Mouse (Mus musculus): ENCODE data around the gene Mllt10. TPM values are rescaled to one million over a fixed set of nuclear protein-coding genes. Genes with fewer than 3 reads are reported as not detected.

The Mllt10 gene
- polyA plus RNA-seq, 2 experiments: 33.4 to 52.7 TPM

GRCm38 (mm10) chr2:18219136-18219535 is 164.1 kb downstream of the Mllt10 start:
- no peak for DNase-seq (ENCODE audit: low spot score)
- WGBS: 78% methylated on average over 8 of the region's 8 CpGs
- H3K36me3 ChIP-seq (ENCODE audit: control insufficient read depth, insufficient read depth, low read length): peaks cover 46% of the 10 kb centered on the region

GRCm38 (mm10) chr2:18219569-18219968 is 164.5 kb downstream of the Mllt10 start:
- H3K4me3 ChIP-seq (replicated peaks; ENCODE audit: low read length): no peak overlapping the region
- ATAC-seq (ENCODE audit: low FRiP score, low read depth) (no peak), DNase-seq (ENCODE audit: low spot score) (no peak)
- no peaks in the 10 kb centered on the region for H3K4me1 ChIP-seq (ENCODE audit: control insufficient read depth, insufficient read depth, low read length)
- H3K27me3 ChIP-seq (ENCODE audit: control insufficient read depth, insufficient read depth, low read length): no peaks in the 10 kb centered on the region
- 84% methylated on average over 13 of the region's 13 CpGs for WGBS
- H3K9me3 ChIP-seq (ENCODE audit: control insufficient read depth, low read length): no peaks in the 10 kb centered on the region
- no peak overlapping the region for H3K4me2 ChIP-seq (replicated peaks; ENCODE audit: low read depth, low read length, severe bottlenecking)
- peaks cover 42% of the 10 kb centered on the region for H3K36me3 ChIP-seq (ENCODE audit: control insufficient read depth, insufficient read depth, low read length)
- no peak for TF ChIP-seq POLR2A (IDR thresholded peaks at IDR 0.05; ENCODE audit: borderline replicate concordance, extremely low read depth, insufficient read depth, insufficient read length)
- no peak overlapping the region for H3K27ac ChIP-seq (replicated peaks; ENCODE audit: low read depth, low read length)
- no peak overlapping the region for H3K9ac ChIP-seq (ENCODE audit: low read depth, low read length, severe bottlenecking)

More at GRCm38 (mm10) chr2:18219136-18219535, 164.1 kb downstream of the Mllt10 start:
- no peak for ATAC-seq (ENCODE audit: low FRiP score, low read depth)
- H3K4me3 ChIP-seq (replicated peaks; ENCODE audit: low read length): no peak overlapping the region
- no peaks in the 10 kb centered on the region for H3K27me3 ChIP-seq (ENCODE audit: control insufficient read depth, insufficient read depth, low read length)
- H3K27ac ChIP-seq (replicated peaks; ENCODE audit: low read depth, low read length): no peak overlapping the region
- H3K4me2 ChIP-seq (replicated peaks; ENCODE audit: low read depth, low read length, severe bottlenecking): no peak overlapping the region
- no peak for TF ChIP-seq POLR2A (IDR thresholded peaks at IDR 0.05; ENCODE audit: borderline replicate concordance, extremely low read depth, insufficient read depth, insufficient read length)
- no peaks in the 10 kb centered on the region for H3K4me1 ChIP-seq (ENCODE audit: control insufficient read depth, insufficient read depth, low read length)
- H3K9me3 ChIP-seq (ENCODE audit: control insufficient read depth, low read length): no peaks in the 10 kb centered on the region
- H3K9ac ChIP-seq (ENCODE audit: low read depth, low read length, severe bottlenecking): no peak overlapping the region

GRCm38 (mm10) chr2:18228486-18229062 is 173.5 kb downstream of the Mllt10 start:
- no peaks in the 10 kb centered on the region for H3K27me3 ChIP-seq (ENCODE audit: control insufficient read depth, insufficient read depth, low read length)
- no peak for DNase-seq (ENCODE audit: low spot score)
- 27% methylated on average over 8 of the region's 8 CpGs for WGBS
- no peak overlapping the region for H3K4me2 ChIP-seq (replicated peaks; ENCODE audit: low read depth, low read length, severe bottlenecking)
- no peak overlapping the region for H3K9ac ChIP-seq (ENCODE audit: low read depth, low read length, severe bottlenecking)
- no peak for TF ChIP-seq POLR2A (IDR thresholded peaks at IDR 0.05; ENCODE audit: borderline replicate concordance, extremely low read depth, insufficient read depth, insufficient read length)
- H3K9me3 ChIP-seq (ENCODE audit: control insufficient read depth, low read length): no peaks in the 10 kb centered on the region
- no peak overlapping the region for H3K4me3 ChIP-seq (replicated peaks; ENCODE audit: low read length)
- H3K36me3 ChIP-seq (ENCODE audit: control insufficient read depth, insufficient read depth, low read length): no peaks in the 10 kb centered on the region
- no peak overlapping the region for H3K27ac ChIP-seq (replicated peaks; ENCODE audit: low read depth, low read length)
- H3K4me1 ChIP-seq (ENCODE audit: control insufficient read depth, insufficient read depth, low read length): peaks cover 11% of the 10 kb centered on the region
- no peak for ATAC-seq (ENCODE audit: low FRiP score, low read depth)

GRCm38 (mm10) chr2:18229279-18229678 is 174.2 kb downstream of the Mllt10 start:
- Histone ChIP-seq H3K9ac (ENCODE audit: low read depth, low read length, severe bottlenecking) (no peak overlapping the region), H3K27me3 (ENCODE audit: control insufficient read depth, insufficient read depth, low read length) (no peaks in the 10 kb centered on the region), H3K4me2 (replicated peaks; ENCODE audit: low read depth, low read length, severe bottlenecking) (no peak overlapping the region), H3K4me1 (ENCODE audit: control insufficient read depth, insufficient read depth, low read length) (peaks cover 12% of the 10 kb centered on the region), H3K9me3 (ENCODE audit: control insufficient read depth, low read length) (no peaks in the 10 kb centered on the region), H3K4me3 (replicated peaks; ENCODE audit: low read length) (no peak overlapping the region), H3K27ac (replicated peaks; ENCODE audit: low read depth, low read length) (no peak overlapping the region), H3K36me3 (ENCODE audit: control insufficient read depth, insufficient read depth, low read length) (no peaks in the 10 kb centered on the region)
- DNase-seq (ENCODE audit: low spot score): no peak
- WGBS: 23% methylated on average over 2 of the region's 2 CpGs
- ATAC-seq (ENCODE audit: low FRiP score, low read depth): no peak
- TF ChIP-seq POLR2A (IDR thresholded peaks at IDR 0.05; ENCODE audit: borderline replicate concordance, extremely low read depth, insufficient read depth, insufficient read length): no peak

- no peak for TF ChIP-seq POLR2A (IDR thresholded peaks at IDR 0.05; ENCODE audit: borderline replicate concordance, extremely low read depth, insufficient read depth, insufficient read length)
- no peak for ATAC-seq (ENCODE audit: low FRiP score, low read depth)
- no peak for DNase-seq (ENCODE audit: low spot score)
- Histone ChIP-seq H3K4me1 (ENCODE audit: control insufficient read depth, insufficient read depth, low read length) (peaks cover 13% of the 10 kb centered on the region), H3K36me3 (ENCODE audit: control insufficient read depth, insufficient read depth, low read length) (no peaks in the 10 kb centered on the region), H3K9me3 (ENCODE audit: control insufficient read depth, low read length) (no peaks in the 10 kb centered on the region), H3K4me3 (replicated peaks; ENCODE audit: low read length) (no peak overlapping the region), H3K9ac (ENCODE audit: low read depth, low read length, severe bottlenecking) (no peak overlapping the region), H3K4me2 (replicated peaks; ENCODE audit: low read depth, low read length, severe bottlenecking) (no peak overlapping the region), H3K27me3 (ENCODE audit: control insufficient read depth, insufficient read depth, low read length) (no peaks in the 10 kb centered on the region), H3K27ac (replicated peaks; ENCODE audit: low read depth, low read length) (no peak overlapping the region)
- WGBS: 38% methylated on average over 4 of the region's 4 CpGs
Observed at GRCm38 (mm10) chr2:18231143-18231542, 176.1 kb downstream of the Mllt10 start.
